Mouse (Mus musculus): ENCODE data around the gene Cdh16.

DNA sequence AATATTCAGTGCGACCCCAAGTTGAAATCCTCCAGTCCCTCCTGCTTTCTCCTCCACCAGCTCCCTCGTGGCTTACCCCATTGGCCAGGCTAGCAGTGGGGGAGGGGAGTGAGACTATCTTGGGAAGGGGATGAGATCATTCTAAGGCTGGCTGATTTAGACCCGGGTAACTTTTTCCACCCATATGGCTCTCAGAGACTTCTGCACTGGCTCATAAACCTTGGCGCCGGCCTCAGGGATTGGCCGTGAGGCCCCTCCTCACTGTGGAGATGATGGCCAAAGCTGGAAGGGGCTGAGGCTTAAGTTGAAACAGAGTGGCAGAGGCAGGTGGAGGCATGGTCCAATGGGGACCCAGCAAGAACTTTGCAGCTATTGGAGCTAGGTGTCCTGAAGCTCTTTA is 17.9 kb downstream of the Cdh16 start:
- TF ChIP-seq GATA1 (IDR thresholded peaks at IDR 0.05; ENCODE audit: low read length) (no peak), TAL1 (IDR thresholded peaks at IDR 0.05; ENCODE audit: low read length) (no peak)

Measured in erythroblast, embryonic 14.5 days (primary cell).